18 mouse cellular contexts compared by ENCODE assay signal in the genomic region with DNA sequence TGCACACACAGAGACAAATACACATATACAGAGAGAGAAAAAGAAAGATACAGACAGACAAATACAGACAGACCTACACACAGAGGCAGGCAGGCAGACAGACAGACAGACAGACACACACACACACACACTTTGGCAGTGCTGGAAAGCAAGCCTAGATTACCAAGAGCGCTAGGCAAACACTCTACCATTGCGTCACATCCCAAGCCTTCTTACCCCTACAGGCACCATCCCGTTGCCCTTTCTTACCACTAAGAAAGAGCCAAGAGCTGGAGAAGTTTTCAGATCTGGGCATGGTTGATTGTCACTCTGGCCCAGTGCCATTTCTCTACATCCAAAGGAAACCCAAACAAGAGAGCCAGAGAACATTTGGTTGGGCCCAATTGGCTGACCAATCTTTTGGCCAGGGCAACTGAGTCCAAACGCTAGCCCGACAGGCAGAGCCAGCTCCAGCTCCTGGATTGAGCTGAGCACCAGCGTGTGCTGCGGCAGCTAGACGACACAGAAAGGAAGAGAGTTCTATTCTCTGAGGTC. TPM values are rescaled to one million over a fixed set of nuclear protein-coding genes. Genes with fewer than 3 reads are reported as not detected.
"Had no signal": no experiment of that assay in that cellular context is flagged by ENCODE, and none has a peak within 500 bp of the region (broad histone marks: within the 10 kb centered on the region; RNA-seq: fewer than 3 reads in every experiment).

No protein-coding gene starts in this region.

- H3K9ac ChIP-seq: limb, embryonic 12.5 days; liver, embryonic 14.5 days; lung, embryonic 15.5 days; midbrain, embryonic 12.5 days; neural tube, embryonic 13.5 days had no signal

- H3K27me3 ChIP-seq: lung, embryonic 15.5 days; midbrain, embryonic 12.5 days; neural tube, embryonic 13.5 days had no signal

- H3K9me3 ChIP-seq: limb, embryonic 12.5 days; lung, embryonic 15.5 days; midbrain, embryonic 12.5 days; neural tube, embryonic 13.5 days had no signal

- H3K27ac ChIP-seq: kidney, postnatal 0 days; layer of hippocampus, adult 2 months; limb, embryonic 12.5 days; liver, embryonic 14.5 days; lung, embryonic 15.5 days; midbrain, embryonic 12.5 days; neural tube, embryonic 13.5 days had no signal

- H3K4me2 ChIP-seq: limb, embryonic 12.5 days; lung, embryonic 15.5 days; midbrain, embryonic 12.5 days; neural tube, embryonic 13.5 days had no signal

- ATAC-seq: midbrain, embryonic 16.5 days had no signal

- DNase-seq: kidney, adult 11 months; kidney, adult 9 months; kidney, postnatal 4 days; liver; spleen, adult 18-20 months; thymus, adult 2 months; thymus, postnatal 25 days had no signal

- H3K4me3 ChIP-seq: layer of hippocampus, adult 2 months; limb, embryonic 12.5 days; lung, embryonic 15.5 days; midbrain, embryonic 12.5 days; neural tube, embryonic 13.5 days had no signal

- H3K36me3 ChIP-seq: limb, embryonic 12.5 days; lung, embryonic 15.5 days; midbrain, embryonic 12.5 days; neural tube, embryonic 13.5 days had no signal

- H3K4me1 ChIP-seq: limb, embryonic 12.5 days; lung, embryonic 15.5 days; midbrain, embryonic 12.5 days; neural tube, embryonic 13.5 days had no signal

RNA-seq across cellular contexts. Expression of a gene that starts 11.0 kb away (rescaled TPM):
- total RNA-seq: megakaryocyte-erythroid progenitor cell, adult 5-6 weeks had no signal
- polyA plus RNA-seq: limb, embryonic 12.5 days; liver, embryonic 14.5 days; thymus, adult 2 months had no signal

RNA-seq across cellular contexts. Expression of a gene that starts 57.8 kb away (rescaled TPM):
- total RNA-seq: megakaryocyte-erythroid progenitor cell, adult 5-6 weeks had no signal
- polyA plus RNA-seq: kidney, postnatal 0 days; liver, embryonic 14.5 days; lung, embryonic 15.5 days; stomach, embryonic 14.5 days; thymus, adult 2 months; urinary bladder, adult 2 months had no signal
